Mouse (Mus musculus): Measurements from ENCODE around the gene Wdr70. TPM values are rescaled to one million over a fixed set of nuclear protein-coding genes. Genes with fewer than 3 reads are reported as not detected.

Gene Wdr70
- polyA plus RNA-seq, 1 experiment from 2014 or later: 37.0 TPM

DNA sequence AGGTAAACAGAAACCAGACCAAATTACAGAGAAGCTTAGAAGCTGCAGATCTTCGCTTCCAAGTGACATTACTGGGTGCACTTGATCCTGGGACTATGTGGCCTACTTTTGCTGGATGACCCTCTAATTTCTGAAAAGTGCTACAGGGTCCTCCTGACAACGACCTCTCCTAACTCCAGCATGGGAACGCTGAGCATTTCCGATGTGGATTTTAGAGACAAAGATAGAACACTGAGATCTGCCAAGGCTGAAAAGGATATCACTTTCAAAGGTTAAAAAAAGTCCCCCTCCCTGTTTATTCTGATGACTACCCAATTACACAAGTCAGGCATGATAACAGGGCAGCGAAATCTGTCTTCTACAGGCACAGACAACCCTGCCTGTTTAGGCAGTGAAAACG lies 105.3 kb downstream of the Wdr70 start:
- no peak for ATAC-seq (ENCODE audit: insufficient number of reproducible peaks, insufficient read depth, low FRiP score, low read depth)
- 58% methylated on average over 6 of the region's 6 CpGs for WGBS
- Histone ChIP-seq H3K36me3 (ENCODE audit: control insufficient read depth, insufficient read depth, low read length) (no peaks in the 10 kb centered on the region), H3K27ac (replicated peaks in 1 of 2; ENCODE audit: control insufficient read depth in 1 of 2, insufficient read depth in 1 of 2, low read depth in 2 of 2, low read length in 2 of 2) (no peak overlapping the region), H3K9ac (ENCODE audit: low read length) (no peak overlapping the region), H3K4me2 (ENCODE audit: low read length) (no peak overlapping the region), H3K27me3 (ENCODE audit: control insufficient read depth, insufficient read depth, low read length) (no peaks in the 10 kb centered on the region), H3K4me3 (ENCODE audit: control insufficient read depth in 1 of 2, insufficient read depth in 1 of 2, low read depth in 1 of 2, low read length in 2 of 2) (no peak overlapping the region), H3K9me3 (ENCODE audit: control insufficient read depth, low read length) (no peaks in the 10 kb centered on the region), H3K4me1 (ENCODE audit: control insufficient read depth in 2 of 2, insufficient read depth in 2 of 2, low read length in 2 of 2) (no peaks in the 10 kb centered on the region)

DNA sequence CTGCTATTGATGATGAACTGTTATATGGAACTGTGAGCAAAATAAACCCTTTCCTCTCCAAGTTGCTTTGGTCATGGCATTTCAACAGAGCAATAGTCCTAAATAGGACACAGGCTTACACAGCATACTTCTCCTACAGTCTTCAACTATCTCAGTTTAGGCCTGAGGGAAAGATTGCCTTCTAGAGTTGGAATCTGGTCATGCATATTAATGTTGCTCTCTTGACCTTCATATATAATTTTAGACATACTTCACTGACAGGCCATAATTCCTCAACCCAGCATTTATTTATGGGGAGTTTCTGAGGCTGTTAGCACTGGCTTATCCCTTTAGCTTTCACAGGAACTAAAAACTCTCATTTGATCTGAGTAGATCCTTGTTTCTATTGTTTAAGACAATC lies 108.9 kb downstream of the Wdr70 start:
- Histone ChIP-seq H3K27me3 (ENCODE audit: control insufficient read depth, insufficient read depth, low read length) (no peaks in the 10 kb centered on the region), H3K9ac (ENCODE audit: low read length) (no peak overlapping the region), H3K4me2 (ENCODE audit: low read length) (no peak overlapping the region), H3K4me3 (ENCODE audit: control insufficient read depth in 1 of 2, insufficient read depth in 1 of 2, low read depth in 1 of 2, low read length in 2 of 2) (no peak overlapping the region), H3K27ac (replicated peaks in 1 of 2; ENCODE audit: control insufficient read depth in 1 of 2, insufficient read depth in 1 of 2, low read depth in 2 of 2, low read length in 2 of 2) (no peak overlapping the region), H3K4me1 (ENCODE audit: control insufficient read depth in 2 of 2, insufficient read depth in 2 of 2, low read length in 2 of 2) (no peaks in the 10 kb centered on the region), H3K9me3 (ENCODE audit: control insufficient read depth, low read length) (no peaks in the 10 kb centered on the region), H3K36me3 (ENCODE audit: control insufficient read depth, insufficient read depth, low read length) (no peaks in the 10 kb centered on the region)
- no peak for ATAC-seq (ENCODE audit: insufficient number of reproducible peaks, insufficient read depth, low FRiP score, low read depth)

DNA sequence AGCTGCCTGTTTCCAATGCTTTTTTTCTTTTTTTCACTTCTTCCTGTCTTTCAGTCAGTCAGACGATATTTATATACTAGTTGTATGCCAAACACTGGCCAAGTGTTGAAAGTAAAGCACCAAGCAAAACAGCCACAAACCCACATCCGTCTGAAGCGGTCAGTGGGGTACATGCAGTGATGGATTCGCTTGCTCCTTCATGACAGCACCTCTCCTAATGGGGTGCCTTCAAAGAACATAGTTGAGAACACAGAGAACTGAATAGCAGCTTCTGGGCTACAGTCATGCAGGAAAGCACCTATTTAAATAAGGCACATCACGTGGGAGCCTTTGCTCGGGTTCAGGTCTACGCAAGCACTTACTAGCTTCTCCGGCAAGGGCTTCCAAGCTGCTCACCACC lies 111.6 kb downstream of the Wdr70 start:
- H3K9ac ChIP-seq (ENCODE audit: low read length): no peak overlapping the region
- H3K36me3 ChIP-seq (ENCODE audit: control insufficient read depth, insufficient read depth, low read length): no peaks in the 10 kb centered on the region
- no peak overlapping the region for H3K4me2 ChIP-seq (ENCODE audit: low read length)
- no peaks in the 10 kb centered on the region for H3K9me3 ChIP-seq (ENCODE audit: control insufficient read depth, low read length)
- WGBS: 92% methylated on average over 8 of the region's 8 CpGs
- H3K4me3 ChIP-seq (ENCODE audit: control insufficient read depth in 1 of 2, insufficient read depth in 1 of 2, low read depth in 1 of 2, low read length in 2 of 2): no peak overlapping the region
- no peak overlapping the region for H3K27ac ChIP-seq (replicated peaks in 1 of 2; ENCODE audit: control insufficient read depth in 1 of 2, insufficient read depth in 1 of 2, low read depth in 2 of 2, low read length in 2 of 2)
- H3K27me3 ChIP-seq (ENCODE audit: control insufficient read depth, insufficient read depth, low read length): no peaks in the 10 kb centered on the region
- ATAC-seq (ENCODE audit: insufficient number of reproducible peaks, insufficient read depth, low FRiP score, low read depth): no peak
- no peaks in the 10 kb centered on the region for H3K4me1 ChIP-seq (ENCODE audit: control insufficient read depth in 2 of 2, insufficient read depth in 2 of 2, low read length in 2 of 2)

DNA sequence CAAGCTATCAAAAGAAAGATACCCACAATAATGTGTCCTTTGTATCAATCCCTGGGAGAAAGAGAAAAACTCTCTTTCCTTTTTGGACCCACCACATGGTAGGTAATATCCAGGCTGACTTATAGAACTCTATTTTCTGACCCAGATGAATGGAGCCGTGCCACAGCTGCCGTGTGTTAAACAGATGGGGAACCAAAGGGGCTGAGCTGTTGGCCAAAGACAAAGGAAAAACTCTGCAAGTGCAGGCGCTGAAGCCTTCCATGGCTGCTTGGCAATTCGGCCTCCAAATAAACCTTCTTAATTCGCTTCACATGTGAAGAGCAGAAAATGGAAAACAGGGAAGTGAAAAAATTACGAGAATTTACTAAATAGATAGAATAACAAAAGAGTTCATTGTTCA lies 112.7 kb downstream of the Wdr70 start:
- H3K4me2 ChIP-seq (ENCODE audit: low read length): no peak overlapping the region
- no peak overlapping the region for H3K4me3 ChIP-seq (ENCODE audit: control insufficient read depth in 1 of 2, insufficient read depth in 1 of 2, low read depth in 1 of 2, low read length in 2 of 2)
- H3K9ac ChIP-seq (ENCODE audit: low read length): no peak overlapping the region
- no peaks in the 10 kb centered on the region for H3K9me3 ChIP-seq (ENCODE audit: control insufficient read depth, low read length)
- no peak overlapping the region for H3K27ac ChIP-seq (replicated peaks in 1 of 2; ENCODE audit: control insufficient read depth in 1 of 2, insufficient read depth in 1 of 2, low read depth in 2 of 2, low read length in 2 of 2)
- no peaks in the 10 kb centered on the region for H3K36me3 ChIP-seq (ENCODE audit: control insufficient read depth, insufficient read depth, low read length)
- WGBS: 73% methylated on average over 6 of the region's 6 CpGs
- no peaks in the 10 kb centered on the region for H3K4me1 ChIP-seq (ENCODE audit: control insufficient read depth in 2 of 2, insufficient read depth in 2 of 2, low read length in 2 of 2)
- ATAC-seq (ENCODE audit: insufficient number of reproducible peaks, insufficient read depth, low FRiP score, low read depth): no peak
- H3K27me3 ChIP-seq (ENCODE audit: control insufficient read depth, insufficient read depth, low read length): no peaks in the 10 kb centered on the region

DNA sequence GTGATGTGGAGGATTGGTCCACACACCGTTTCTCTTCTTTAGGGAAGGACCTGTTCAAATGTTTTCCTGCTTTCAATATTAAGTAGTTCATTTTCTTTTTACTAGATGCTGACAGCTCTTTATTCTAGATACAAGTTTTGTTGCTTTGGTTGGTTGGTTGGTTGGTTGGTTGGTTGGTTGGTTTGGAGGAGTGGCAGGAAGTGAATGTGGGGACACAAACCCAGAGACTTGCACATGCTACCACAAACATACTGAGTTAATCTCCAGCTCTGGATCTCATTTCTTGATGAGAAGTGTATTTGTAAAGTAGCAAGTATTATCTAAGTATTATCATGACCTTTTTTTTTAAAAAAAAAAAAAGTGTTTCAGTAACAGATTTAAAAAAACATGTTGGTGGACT lies 120.4 kb downstream of the Wdr70 start:
- Histone ChIP-seq H3K27ac (replicated peaks in 1 of 2; ENCODE audit: control insufficient read depth in 1 of 2, insufficient read depth in 1 of 2, low read depth in 2 of 2, low read length in 2 of 2) (no peak overlapping the region), H3K4me3 (ENCODE audit: control insufficient read depth in 1 of 2, insufficient read depth in 1 of 2, low read depth in 1 of 2, low read length in 2 of 2) (no peak overlapping the region), H3K4me1 (ENCODE audit: control insufficient read depth in 2 of 2, insufficient read depth in 2 of 2, low read length in 2 of 2) (no peaks in the 10 kb centered on the region), H3K36me3 (ENCODE audit: control insufficient read depth, insufficient read depth, low read length) (0 out of 2 replicates have a peak, but pooled peaks cover 6% of the 10 kb centered on the region), H3K27me3 (ENCODE audit: control insufficient read depth, insufficient read depth, low read length) (no peaks in the 10 kb centered on the region), H3K4me2 (ENCODE audit: low read length) (no peak overlapping the region), H3K9ac (ENCODE audit: low read length) (no peak overlapping the region), H3K9me3 (ENCODE audit: control insufficient read depth, low read length) (peaks cover 3% of the 10 kb centered on the region; the same call in 1 of the 2 replicates)
- 84% methylated on average over 1 of the region's 1 CpGs for whole genome bisulfite sequencing
- no peak for ATAC-seq (ENCODE audit: insufficient number of reproducible peaks, insufficient read depth, low FRiP score, low read depth)

DNA sequence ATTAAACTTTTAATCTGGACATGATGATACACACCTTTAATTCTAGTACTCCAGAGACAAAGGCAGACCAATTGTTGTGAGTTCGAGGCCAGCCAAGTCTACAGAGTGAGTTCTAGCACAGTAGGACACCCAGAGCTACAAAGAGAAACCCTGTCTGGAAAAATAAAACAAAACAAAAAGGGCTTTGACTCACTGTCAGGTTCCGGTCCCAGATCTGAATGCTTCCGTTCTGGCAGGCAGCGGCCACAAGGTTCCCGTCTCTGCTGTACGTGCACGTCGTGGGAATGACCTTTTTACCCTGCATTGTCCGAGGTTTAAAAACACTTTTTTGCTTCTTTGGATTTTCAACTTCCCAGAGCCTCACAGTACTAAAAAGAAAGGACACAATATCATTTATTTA lies 122.2 kb downstream of the Wdr70 start:
- peaks cover 3% of the 10 kb centered on the region; the same call in 1 of the 2 replicates for H3K9me3 ChIP-seq (ENCODE audit: control insufficient read depth, low read length)
- no peaks in the 10 kb centered on the region for H3K27me3 ChIP-seq (ENCODE audit: control insufficient read depth, insufficient read depth, low read length)
- H3K36me3 ChIP-seq (ENCODE audit: control insufficient read depth, insufficient read depth, low read length): 0 out of 2 replicates have a peak, but pooled peaks cover 6% of the 10 kb centered on the region
- H3K9ac ChIP-seq (ENCODE audit: low read length): no peak overlapping the region
- no peak overlapping the region for H3K4me3 ChIP-seq (ENCODE audit: control insufficient read depth in 1 of 2, insufficient read depth in 1 of 2, low read depth in 1 of 2, low read length in 2 of 2)
- ATAC-seq (ENCODE audit: insufficient number of reproducible peaks, insufficient read depth, low FRiP score, low read depth): no peak
- 66% methylated on average over 9 of the region's 9 CpGs for whole genome bisulfite sequencing
- H3K27ac ChIP-seq (replicated peaks in 1 of 2; ENCODE audit: control insufficient read depth in 1 of 2, insufficient read depth in 1 of 2, low read depth in 2 of 2, low read length in 2 of 2): 0 out of 4 replicates have a peak overlapping the region, but pooled peaks of 1 of the 2 experiments have one; percentile 6
- H3K4me1 ChIP-seq (ENCODE audit: control insufficient read depth in 2 of 2, insufficient read depth in 2 of 2, low read length in 2 of 2): no peaks in the 10 kb centered on the region
- no peak overlapping the region for H3K4me2 ChIP-seq (ENCODE audit: low read length)

DNA sequence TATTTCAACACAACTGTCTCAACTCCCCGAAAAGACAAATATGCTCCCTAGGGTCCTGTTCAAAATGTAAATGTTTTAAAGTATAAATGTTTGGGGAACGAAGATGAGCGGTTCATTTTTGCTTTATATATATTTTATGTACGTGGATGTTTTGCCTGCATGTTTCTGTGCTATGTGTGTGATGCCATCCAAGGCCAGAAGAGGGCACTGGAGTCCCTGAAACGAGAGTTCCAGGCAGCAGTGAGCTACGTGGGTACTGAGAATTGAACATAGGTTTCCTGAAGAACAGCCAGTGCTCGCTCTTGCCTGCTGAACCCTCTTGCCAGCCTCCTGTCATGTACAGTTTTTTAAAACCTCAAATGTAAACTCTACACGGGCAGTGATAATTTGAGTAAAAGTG lies 124.6 kb downstream of the Wdr70 start:
- no peaks in the 10 kb centered on the region for H3K27me3 ChIP-seq (ENCODE audit: control insufficient read depth, insufficient read depth, low read length)
- no peak for ATAC-seq (ENCODE audit: insufficient number of reproducible peaks, insufficient read depth, low FRiP score, low read depth)
- no peak overlapping the region for H3K27ac ChIP-seq (replicated peaks in 1 of 2; ENCODE audit: control insufficient read depth in 1 of 2, insufficient read depth in 1 of 2, low read depth in 2 of 2, low read length in 2 of 2)
- no peak overlapping the region for H3K4me3 ChIP-seq (ENCODE audit: control insufficient read depth in 1 of 2, insufficient read depth in 1 of 2, low read depth in 1 of 2, low read length in 2 of 2)
- H3K4me1 ChIP-seq (ENCODE audit: control insufficient read depth in 2 of 2, insufficient read depth in 2 of 2, low read length in 2 of 2): no peaks in the 10 kb centered on the region
- peaks cover 3% of the 10 kb centered on the region; the same call in 1 of the 2 replicates for H3K9me3 ChIP-seq (ENCODE audit: control insufficient read depth, low read length)
- no peak overlapping the region for H3K4me2 ChIP-seq (ENCODE audit: low read length)
- H3K36me3 ChIP-seq (ENCODE audit: control insufficient read depth, insufficient read depth, low read length): 0 out of 2 replicates have a peak, but pooled peaks cover 6% of the 10 kb centered on the region
- WGBS: 86% methylated on average over 8 of the region's 8 CpGs
- no peak overlapping the region for H3K9ac ChIP-seq (ENCODE audit: low read length)

DNA sequence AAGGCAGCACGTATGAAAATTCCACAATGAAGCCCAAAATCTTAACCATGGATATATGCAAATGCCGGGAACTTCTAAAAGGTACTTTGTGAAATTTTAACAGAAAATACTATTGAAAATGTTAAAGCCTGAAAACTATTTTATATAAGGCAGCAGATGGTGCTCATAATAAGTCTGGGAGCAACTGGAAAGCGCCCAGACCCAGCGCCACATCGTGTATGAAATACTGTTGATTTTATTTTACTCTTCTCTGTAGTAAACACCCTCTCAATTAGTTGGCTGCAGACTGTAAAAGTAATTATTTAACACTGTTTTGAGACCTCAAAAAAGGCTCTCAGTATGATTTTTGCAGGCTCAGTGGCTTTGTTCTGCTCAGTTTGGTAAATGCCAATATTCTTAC lies 126.5 kb downstream of the Wdr70 start:
- ATAC-seq (ENCODE audit: insufficient number of reproducible peaks, insufficient read depth, low FRiP score, low read depth): no peak
- Histone ChIP-seq H3K4me2 (ENCODE audit: low read length) (no peak overlapping the region), H3K4me3 (ENCODE audit: control insufficient read depth in 1 of 2, insufficient read depth in 1 of 2, low read depth in 1 of 2, low read length in 2 of 2) (no peak overlapping the region), H3K27me3 (ENCODE audit: control insufficient read depth, insufficient read depth, low read length) (no peaks in the 10 kb centered on the region), H3K9ac (ENCODE audit: low read length) (no peak overlapping the region), H3K36me3 (ENCODE audit: control insufficient read depth, insufficient read depth, low read length) (0 out of 2 replicates have a peak, but pooled peaks cover 6% of the 10 kb centered on the region), H3K4me1 (ENCODE audit: control insufficient read depth in 2 of 2, insufficient read depth in 2 of 2, low read length in 2 of 2) (no peaks in the 10 kb centered on the region), H3K9me3 (ENCODE audit: control insufficient read depth, low read length) (peaks cover 3% of the 10 kb centered on the region; the same call in 1 of the 2 replicates), H3K27ac (replicated peaks in 1 of 2; ENCODE audit: control insufficient read depth in 1 of 2, insufficient read depth in 1 of 2, low read depth in 2 of 2, low read length in 2 of 2) (no peak overlapping the region)
- 94% methylated on average over 5 of the region's 5 CpGs for WGBS

All from heart, embryonic 14.5 days (tissue).